Mouse (Mus musculus) CH12.LX (cell line): ENCODE measurements around the gene Fam49a.

Experiments used
- CHD2 ChIP-seq: IDR thresholded peaks from 2 replicates; pipeline ENCODE4 v1.6.1; 2011; ENCODE audit warnings: low read length, improper control_type of control experiment
- CTCF ChIP-seq, 2 experiments: IDR thresholded peaks in 1 of 2; conservative IDR thresholded peaks in 1 of 2; 2 replicates each; pipeline ENCODE4 v1.5.1; 2011 to 2012; ENCODE audit warnings: low read depth in 2 of 2, low read length in 2 of 2, improper control_type of control experiment in 1 of 2, inconsistent platforms in 1 of 2, mild to moderate bottlenecking in 1 of 2, moderate library complexity in 1 of 2
- EP300 ChIP-seq: IDR thresholded peaks from 2 replicates; pipeline ENCODE4 v1.6.1; 2011; ENCODE audit warnings: low read length, improper control_type of control experiment
- MAFK ChIP-seq: IDR thresholded peaks from 2 replicates; pipeline ENCODE4 v1.6.1; 2011; ENCODE audit warnings: low read length, improper control_type of control experiment; ENCODE audit not compliant: insufficient replicate concordance
- MAZ ChIP-seq: IDR thresholded peaks from 2 replicates; pipeline ENCODE4 v1.6.1; 2012; ENCODE audit warnings: low read depth, mild to moderate bottlenecking, inconsistent platforms, low read length, improper control_type of control experiment, moderate library complexity
- MYC ChIP-seq: IDR thresholded peaks from 2 replicates; pipeline ENCODE4 v1.6.1; 2011; ENCODE audit warnings: low read depth, mild to moderate bottlenecking, improper control_type of control experiment, low read length
- POLR2A ChIP-seq: IDR thresholded peaks from 2 replicates; pipeline ENCODE4 v1.6.1; 2011; ENCODE audit warnings: low read depth, mild to moderate bottlenecking, improper control_type of control experiment, low read length
- POLR2AphosphoS2 ChIP-seq: IDR thresholded peaks from 2 replicates; pipeline ENCODE4 v1.6.1; 2011; ENCODE audit warnings: low read depth, low read length, improper control_type of control experiment
- USF1 ChIP-seq: IDR thresholded peaks from 2 replicates; pipeline ENCODE4 v1.6.1; 2014; ENCODE audit warnings: low read depth, mild to moderate bottlenecking, inconsistent platforms, low read length, improper control_type of control experiment

DNA sequence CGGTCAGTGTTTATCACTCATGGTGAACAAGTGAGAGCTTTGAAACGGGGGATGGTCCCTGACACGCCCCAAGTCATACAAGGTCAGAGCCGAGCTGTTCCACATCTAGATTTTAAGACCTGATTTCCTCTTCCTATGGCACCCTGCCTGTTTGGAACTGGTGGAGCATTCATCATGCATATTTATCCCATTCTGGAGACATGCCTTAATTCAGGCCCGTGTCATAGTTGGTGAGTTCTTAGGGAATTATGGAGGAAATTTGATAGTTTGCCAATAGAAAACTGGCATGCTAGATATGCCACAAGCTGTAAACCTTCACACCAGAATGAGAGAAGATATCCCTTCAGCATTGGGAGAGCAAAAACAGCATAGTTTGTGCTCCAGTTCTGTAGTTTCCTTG, 8.4 kb upstream of the Fam49a start:
- TF ChIP-seq POLR2A (no peak), CHD2 (no peak), MAFK (no peak), MAZ (no peak), CTCF (conservative IDR thresholded peaks at IDR 0.05 in 1 of 2, IDR thresholded peaks at IDR 0.05 in 1 of 2; ENCODE audit: low read depth in 2 of 2, low read length in 2 of 2) (no peak), USF1 (no peak), MYC (no peak), EP300 (no peak), POLR2AphosphoS2 (no peak)
